Mouse (Mus musculus): Measurements from ENCODE around the gene Mgat4d. TPM values are rescaled to one million over a fixed set of nuclear protein-coding genes. Genes with fewer than 3 reads are reported as not detected.

Mgat4d gene
- polyA plus RNA-seq, 1 experiment from 2014 or later = not detected

DNA sequence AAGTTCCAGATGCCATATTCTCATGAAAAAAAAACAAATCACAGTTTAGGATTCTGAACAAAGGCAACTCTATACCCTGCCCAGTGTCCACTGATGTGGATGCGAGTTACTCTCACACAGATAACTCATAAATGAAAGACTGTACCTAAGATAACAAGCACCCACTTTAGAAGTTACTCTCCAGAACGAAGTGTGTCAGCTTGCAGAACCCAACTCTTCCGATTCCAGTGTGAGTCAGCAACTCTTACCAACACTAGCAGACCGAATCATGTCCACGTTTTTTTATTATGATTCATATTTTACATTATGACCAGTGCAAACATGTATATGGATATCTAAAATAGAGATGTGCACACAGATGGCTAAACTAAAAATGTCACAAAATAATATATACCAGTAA lies 20.4 kb upstream of the Mgat4d start:
- Histone ChIP-seq H3K9me3 (ENCODE audit: control insufficient read depth, low read length) (no peaks in the 10 kb centered on the region), H3K9ac (ENCODE audit: low read length) (no peak overlapping the region), H3K4me2 (ENCODE audit: low read depth, low read length, severe bottlenecking) (no peak overlapping the region), H3K4me1 (replicated peaks; ENCODE audit: control insufficient read depth, insufficient read depth, low read length) (peaks cover under 1% of the 10 kb centered on the region; the same call in 1 of the 2 replicates), H3K27me3 (ENCODE audit: control insufficient read depth, insufficient read depth, low read length) (no peaks in the 10 kb centered on the region), H3K4me3 (ENCODE audit: low read depth, low read length) (no peak overlapping the region), H3K27ac (ENCODE audit: low read depth, low read length) (no peak overlapping the region), H3K36me3 (ENCODE audit: control insufficient read depth, insufficient read depth, low read length) (no peaks in the 10 kb centered on the region)
- DNase-seq (ENCODE audit: low spot score) (no peak), ATAC-seq (replicated peaks; ENCODE audit: low FRiP score) (no peak)
- WGBS = 90% methylated on average over 5 of the region's 5 CpGs

- H3K4me2 ChIP-seq (ENCODE audit: low read depth, low read length, severe bottlenecking) = peak overlapping the region; percentile 86
- no peak overlapping the region for H3K27ac ChIP-seq (ENCODE audit: low read depth, low read length)
- H3K9ac ChIP-seq (ENCODE audit: low read length) = peak overlapping the region; percentile 88
- no peaks in the 10 kb centered on the region for H3K9me3 ChIP-seq (ENCODE audit: control insufficient read depth, low read length)
- peak; percentile 3; the same call in 1 of the 2 replicates for ATAC-seq (replicated peaks; ENCODE audit: low FRiP score)
- WGBS = 10% methylated on average over 7 of the region's 7 CpGs
- DNase-seq (ENCODE audit: low spot score) = no peak
- H3K27me3 ChIP-seq (ENCODE audit: control insufficient read depth, insufficient read depth, low read length) = no peaks in the 10 kb centered on the region
- H3K4me3 ChIP-seq (ENCODE audit: low read depth, low read length) = peak overlapping the region; percentile 88
- no peaks in the 10 kb centered on the region for H3K36me3 ChIP-seq (ENCODE audit: control insufficient read depth, insufficient read depth, low read length)
- H3K4me1 ChIP-seq (replicated peaks; ENCODE audit: control insufficient read depth, insufficient read depth, low read length) = peaks cover 2% of the 10 kb centered on the region; the same call in 1 of the 2 replicates
Observed at GRCm38 (mm10) chr8:83331567-83331898, 16.7 kb upstream of the Mgat4d start.

GRCm38 (mm10) chr8:83331899-83332697 lies 16.2 kb upstream of the Mgat4d start, which contains the start of gene Elmod2:
TSS of gene Elmod2 (minus strand) at chr8:83332486.
- H3K4me2 ChIP-seq (ENCODE audit: low read depth, low read length, severe bottlenecking) = peak within 1 kb of the TSS; percentile 86
- no peaks in the 10 kb centered on the region for H3K9me3 ChIP-seq (ENCODE audit: control insufficient read depth, low read length)
- no peaks in the 10 kb centered on the region for H3K27me3 ChIP-seq (ENCODE audit: control insufficient read depth, insufficient read depth, low read length)
- ATAC-seq (replicated peaks; ENCODE audit: low FRiP score) (peak; percentile 99), DNase-seq (ENCODE audit: low spot score) (peak; percentile 98)
- peak within 1 kb of the TSS; percentile 88 for H3K9ac ChIP-seq (ENCODE audit: low read length)
- no peaks in the 10 kb centered on the region for H3K36me3 ChIP-seq (ENCODE audit: control insufficient read depth, insufficient read depth, low read length)
- peak within 1 kb of the TSS; percentile 88 for H3K4me3 ChIP-seq (ENCODE audit: low read depth, low read length)
- H3K4me1 ChIP-seq (replicated peaks; ENCODE audit: control insufficient read depth, insufficient read depth, low read length) = peaks cover 2% of the 10 kb centered on the region; the same call in 1 of the 2 replicates
- H3K27ac ChIP-seq (ENCODE audit: low read depth, low read length) = peak within 1 kb of the TSS; percentile 34; the same call in 1 of the 2 replicates
- under 1% methylated on average over 85 of the region's 85 CpGs for WGBS

DNA sequence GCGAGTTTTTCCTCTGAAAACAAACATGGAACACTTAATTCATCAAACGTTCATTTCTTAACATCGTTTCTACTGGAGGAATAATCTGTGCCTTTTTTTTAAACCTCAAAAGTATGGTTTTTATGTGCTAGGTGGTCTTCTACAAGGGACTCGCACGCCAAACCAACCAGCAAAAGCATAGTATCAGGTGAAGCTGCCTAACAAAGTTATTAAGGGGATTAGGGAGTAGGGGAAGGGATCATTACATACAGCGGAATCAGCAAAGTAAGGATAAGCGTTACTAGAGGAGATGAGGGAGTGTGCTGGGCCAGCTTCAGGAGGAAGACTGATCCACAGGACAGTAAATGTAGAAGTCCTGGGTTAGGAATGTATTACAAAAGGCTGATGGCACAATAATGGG lies 15.4 kb upstream of the Mgat4d start:
- no peaks in the 10 kb centered on the region for H3K36me3 ChIP-seq (ENCODE audit: control insufficient read depth, insufficient read depth, low read length)
- WGBS = 5% methylated on average over 7 of the region's 7 CpGs
- no peaks in the 10 kb centered on the region for H3K27me3 ChIP-seq (ENCODE audit: control insufficient read depth, insufficient read depth, low read length)
- H3K9ac ChIP-seq (ENCODE audit: low read length) = peak overlapping the region; percentile 46; the same call in 1 of the 2 replicates
- H3K4me3 ChIP-seq (ENCODE audit: low read depth, low read length) = peak overlapping the region; percentile 88
- no peak for DNase-seq (ENCODE audit: low spot score)
- H3K27ac ChIP-seq (ENCODE audit: low read depth, low read length) = no peak overlapping the region
- H3K9me3 ChIP-seq (ENCODE audit: control insufficient read depth, low read length) = no peaks in the 10 kb centered on the region
- ATAC-seq (replicated peaks; ENCODE audit: low FRiP score) = peak; percentile 14; the same call in 1 of the 2 replicates
- peak overlapping the region; percentile 86 for H3K4me2 ChIP-seq (ENCODE audit: low read depth, low read length, severe bottlenecking)
- peaks cover 2% of the 10 kb centered on the region; the same call in 1 of the 2 replicates for H3K4me1 ChIP-seq (replicated peaks; ENCODE audit: control insufficient read depth, insufficient read depth, low read length)

DNA sequence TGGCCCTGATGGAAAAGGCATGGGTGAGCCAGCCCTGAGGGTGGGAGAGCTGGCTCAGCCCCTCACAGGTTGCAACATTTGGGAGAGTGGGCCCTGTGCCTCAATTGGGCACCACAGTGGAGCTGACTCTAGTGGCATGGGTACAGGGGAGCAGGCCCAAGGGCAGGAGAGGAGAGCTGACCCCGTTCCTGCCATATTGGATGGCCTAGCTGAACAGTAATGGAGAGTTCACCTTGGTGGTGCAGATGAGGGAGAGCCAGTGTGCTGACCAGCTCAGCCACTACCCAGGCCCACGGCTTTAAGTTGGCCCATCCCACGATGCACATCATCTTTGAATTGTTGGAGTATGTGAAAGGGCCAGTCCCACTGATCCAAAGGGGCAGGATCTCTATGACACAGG lies 6.2 kb upstream of the Mgat4d start:
- DNase-seq (ENCODE audit: low spot score) (no peak), ATAC-seq (replicated peaks; ENCODE audit: low FRiP score) (no peak)
- Histone ChIP-seq H3K36me3 (ENCODE audit: control insufficient read depth, insufficient read depth, low read length) (no peaks in the 10 kb centered on the region), H3K4me2 (ENCODE audit: low read depth, low read length, severe bottlenecking) (no peak overlapping the region), H3K4me3 (ENCODE audit: low read depth, low read length) (no peak overlapping the region), H3K9me3 (ENCODE audit: control insufficient read depth, low read length) (no peaks in the 10 kb centered on the region), H3K27ac (ENCODE audit: low read depth, low read length) (no peak overlapping the region), H3K4me1 (replicated peaks; ENCODE audit: control insufficient read depth, insufficient read depth, low read length) (no peaks in the 10 kb centered on the region), H3K9ac (ENCODE audit: low read length) (no peak overlapping the region), H3K27me3 (ENCODE audit: control insufficient read depth, insufficient read depth, low read length) (no peaks in the 10 kb centered on the region)
- 80% methylated on average over 3 of the region's 3 CpGs for WGBS

GRCm38 (mm10) chr8:83342693-83343092 lies 5.6 kb upstream of the Mgat4d start:
- Histone ChIP-seq H3K9ac (ENCODE audit: low read length) (no peak overlapping the region), H3K4me3 (ENCODE audit: low read depth, low read length) (no peak overlapping the region), H3K36me3 (ENCODE audit: control insufficient read depth, insufficient read depth, low read length) (no peaks in the 10 kb centered on the region), H3K4me1 (replicated peaks; ENCODE audit: control insufficient read depth, insufficient read depth, low read length) (no peaks in the 10 kb centered on the region), H3K9me3 (ENCODE audit: control insufficient read depth, low read length) (no peaks in the 10 kb centered on the region), H3K27me3 (ENCODE audit: control insufficient read depth, insufficient read depth, low read length) (no peaks in the 10 kb centered on the region), H3K27ac (ENCODE audit: low read depth, low read length) (no peak overlapping the region), H3K4me2 (ENCODE audit: low read depth, low read length, severe bottlenecking) (no peak overlapping the region)
- no peak for DNase-seq (ENCODE audit: low spot score)
- 0 out of 2 replicates have a peak, but pooled peaks have one; percentile 7 for ATAC-seq (replicated peaks; ENCODE audit: low FRiP score)

GRCm38 (mm10) chr8:83351315-83351714 lies 3.0 kb downstream of the Mgat4d start:
- H3K4me2 ChIP-seq (ENCODE audit: low read depth, low read length, severe bottlenecking) = no peak overlapping the region
- H3K36me3 ChIP-seq (ENCODE audit: control insufficient read depth, insufficient read depth, low read length) = no peaks in the 10 kb centered on the region
- H3K27me3 ChIP-seq (ENCODE audit: control insufficient read depth, insufficient read depth, low read length) = no peaks in the 10 kb centered on the region
- H3K4me3 ChIP-seq (ENCODE audit: low read depth, low read length) = no peak overlapping the region
- no peak overlapping the region for H3K27ac ChIP-seq (ENCODE audit: low read depth, low read length)
- H3K4me1 ChIP-seq (replicated peaks; ENCODE audit: control insufficient read depth, insufficient read depth, low read length) = no peaks in the 10 kb centered on the region
- H3K9me3 ChIP-seq (ENCODE audit: control insufficient read depth, low read length) = no peaks in the 10 kb centered on the region
- ATAC-seq (replicated peaks; ENCODE audit: low FRiP score) (no peak), DNase-seq (ENCODE audit: low spot score) (no peak)
- 94% methylated on average over 2 of the region's 2 CpGs for WGBS
- no peak overlapping the region for H3K9ac ChIP-seq (ENCODE audit: low read length)

DNA sequence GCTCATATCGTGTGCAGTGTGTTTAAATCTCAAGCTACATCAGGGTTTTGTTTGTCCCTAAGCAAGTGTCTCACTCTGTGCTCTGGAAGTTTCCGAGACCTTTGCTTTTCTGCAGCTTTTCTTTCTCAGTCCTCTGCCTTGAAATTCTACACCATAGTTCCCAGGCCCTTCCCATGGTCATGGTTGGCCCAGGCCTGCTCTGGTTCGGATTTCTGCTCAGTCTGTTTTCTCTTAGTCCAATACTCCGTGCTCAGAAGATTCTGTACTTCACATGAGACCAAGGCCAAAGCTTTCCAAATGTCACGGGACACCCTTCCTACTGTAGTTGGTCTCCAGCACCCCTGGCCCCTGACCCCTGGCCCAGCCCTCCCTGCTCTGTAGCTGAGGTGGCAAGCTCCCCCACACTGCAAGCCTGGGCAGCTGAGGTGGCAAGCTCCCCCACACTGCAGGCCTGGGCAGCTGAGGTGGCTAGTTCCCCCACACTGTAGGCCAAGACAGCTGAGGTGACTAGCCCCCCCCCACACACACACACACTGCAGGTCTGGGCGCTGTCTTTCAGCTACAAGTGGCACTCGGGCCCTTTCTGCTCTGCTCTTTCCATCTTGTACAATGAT lies 15.0 kb downstream of the Mgat4d start:
- H3K27ac ChIP-seq (ENCODE audit: low read depth, low read length) = no peak overlapping the region
- H3K4me1 ChIP-seq (replicated peaks; ENCODE audit: control insufficient read depth, insufficient read depth, low read length) = no peaks in the 10 kb centered on the region
- no peak overlapping the region for H3K4me2 ChIP-seq (ENCODE audit: low read depth, low read length, severe bottlenecking)
- H3K4me3 ChIP-seq (ENCODE audit: low read depth, low read length) = no peak overlapping the region
- H3K9ac ChIP-seq (ENCODE audit: low read length) = no peak overlapping the region
- WGBS = 67% methylated on average over 7 of the region's 7 CpGs
- no peaks in the 10 kb centered on the region for H3K9me3 ChIP-seq (ENCODE audit: control insufficient read depth, low read length)
- ATAC-seq (replicated peaks; ENCODE audit: low FRiP score) (no peak), DNase-seq (ENCODE audit: low spot score) (no peak)
- no peaks in the 10 kb centered on the region for H3K36me3 ChIP-seq (ENCODE audit: control insufficient read depth, insufficient read depth, low read length)
- H3K27me3 ChIP-seq (ENCODE audit: control insufficient read depth, insufficient read depth, low read length) = no peaks in the 10 kb centered on the region
